Mouse (Mus musculus): ENCODE results near the gene Steap3. TPM values are rescaled to one million over a fixed set of nuclear protein-coding genes. Genes with fewer than 3 reads are reported as not detected.

Gene Steap3
- polyA plus RNA-seq, 2 experiments = 38.8 to 39.1 TPM

- no peak for ATAC-seq (ENCODE audit: insufficient read depth)
- H3K27ac ChIP-seq = no peak overlapping the region
- WGBS (ENCODE audit: insufficient replicate concordance) = 75% methylated on average over 4 of the region's 4 CpGs
Measured at GRCm38 (mm10) chr1:120263226-120263625, 9.3 kb downstream of the Steap3 start.

GRCm38 (mm10) chr1:120261166-120261565 lies 11.3 kb downstream of the Steap3 start:
- peak overlapping the region; percentile 90 for H3K27ac ChIP-seq
- H3K4me3 ChIP-seq (ENCODE audit: insufficient read depth in 1 of 2, low read depth in 2 of 2, low read length in 2 of 2) = no peak overlapping the region
- H3K4me2 ChIP-seq (ENCODE audit: low read depth) = 0 out of 2 replicates have a peak overlapping the region, but pooled peaks have one; percentile 74
- H3K9me3 ChIP-seq (ENCODE audit: control insufficient read depth, low read length) = no peaks in the 10 kb centered on the region
- H3K9ac ChIP-seq (replicated peaks) = peak overlapping the region; percentile 62
- 96% methylated on average over 5 of the region's 5 CpGs for WGBS (ENCODE audit: insufficient replicate concordance)
- no peaks in the 10 kb centered on the region for H3K27me3 ChIP-seq (ENCODE audit: control insufficient read depth, insufficient read depth, low read length)
- H3K36me3 ChIP-seq (replicated peaks; ENCODE audit: control insufficient read depth, insufficient read depth, low read depth) = peaks cover 14% of the 10 kb centered on the region
- peaks cover 71 to 78% of the 10 kb centered on the region in 2 experiments for H3K4me1 ChIP-seq (replicated peaks; ENCODE audit: control insufficient read depth in 2 of 2, insufficient read depth in 2 of 2, low read length in 1 of 2)
- DNase-seq (ENCODE audit: low read depth in 3 of 3, low spot score in 3 of 3) (no peak), ATAC-seq (ENCODE audit: insufficient read depth) (no peak)
- TF ChIP-seq CTCF (IDR thresholded peaks at IDR 0.05; ENCODE audit: low read depth) (no peak), EP300 (IDR thresholded peaks at IDR 0.05; ENCODE audit: low read depth) (no peak)

More at GRCm38 (mm10) chr1:120263226-120263625, 9.3 kb downstream of the Steap3 start:
- Histone ChIP-seq H3K9me3 (ENCODE audit: control insufficient read depth, low read length) (no peaks in the 10 kb centered on the region), H3K27me3 (ENCODE audit: control insufficient read depth, insufficient read depth, low read length) (no peaks in the 10 kb centered on the region), H3K9ac (replicated peaks) (peak overlapping the region; percentile 90), H3K4me1 (replicated peaks; ENCODE audit: control insufficient read depth in 2 of 2, insufficient read depth in 2 of 2, low read length in 1 of 2) (peaks cover 83 to 84% of the 10 kb centered on the region in 2 experiments), H3K4me2 (ENCODE audit: low read depth) (peak overlapping the region; percentile 94), H3K4me3 (ENCODE audit: insufficient read depth in 1 of 2, low read depth in 2 of 2, low read length in 2 of 2) (peak overlapping the region; percentile 82 to 84), H3K36me3 (replicated peaks; ENCODE audit: control insufficient read depth, insufficient read depth, low read depth) (peaks cover 11% of the 10 kb centered on the region)
- no peak for TF ChIP-seq CTCF (IDR thresholded peaks at IDR 0.05; ENCODE audit: low read depth)
- no peak for TF ChIP-seq EP300 (IDR thresholded peaks at IDR 0.05; ENCODE audit: low read depth)
- no peak for DNase-seq (ENCODE audit: low read depth in 3 of 3, low spot score in 3 of 3)

GRCm38 (mm10) chr1:120259249-120259648 lies 13.3 kb downstream of the Steap3 start:
- peak; percentile 95 for ATAC-seq (ENCODE audit: insufficient read depth)
- H3K36me3 ChIP-seq (replicated peaks; ENCODE audit: control insufficient read depth, insufficient read depth, low read depth) = peaks cover 16% of the 10 kb centered on the region
- peaks cover 61 to 69% of the 10 kb centered on the region in 2 experiments for H3K4me1 ChIP-seq (replicated peaks; ENCODE audit: control insufficient read depth in 2 of 2, insufficient read depth in 2 of 2, low read length in 1 of 2)
- no peaks in the 10 kb centered on the region for H3K9me3 ChIP-seq (ENCODE audit: control insufficient read depth, low read length)
- TF ChIP-seq EP300 (IDR thresholded peaks at IDR 0.05; ENCODE audit: low read depth) (peak; percentile 84), CTCF (IDR thresholded peaks at IDR 0.05; ENCODE audit: low read depth) (no peak)
- peak overlapping the region; percentile 62 for H3K9ac ChIP-seq (replicated peaks)
- 14% methylated on average over 7 of the region's 7 CpGs for WGBS (ENCODE audit: insufficient replicate concordance)
- H3K27me3 ChIP-seq (ENCODE audit: control insufficient read depth, insufficient read depth, low read length) = no peaks in the 10 kb centered on the region
- DNase-seq (ENCODE audit: low read depth in 3 of 3, low spot score in 3 of 3) = peak; percentile 76 to 84 (median 82)
- peak overlapping the region; percentile 74 for H3K4me2 ChIP-seq (ENCODE audit: low read depth)
- peak overlapping the region; percentile 90 for H3K27ac ChIP-seq
- peak overlapping the region in 1 of 2 experiments; percentile 38; a peak in 2 of 4 replicates for H3K4me3 ChIP-seq (ENCODE audit: insufficient read depth in 1 of 2, low read depth in 2 of 2, low read length in 2 of 2)

GRCm38 (mm10) chr1:120258744-120259143 lies 13.8 kb downstream of the Steap3 start:
- Histone ChIP-seq H3K36me3 (replicated peaks; ENCODE audit: control insufficient read depth, insufficient read depth, low read depth) (peaks cover 18% of the 10 kb centered on the region), H3K27me3 (ENCODE audit: control insufficient read depth, insufficient read depth, low read length) (no peaks in the 10 kb centered on the region), H3K4me2 (ENCODE audit: low read depth) (peak overlapping the region; percentile 74), H3K9ac (replicated peaks) (peak overlapping the region; percentile 62), H3K27ac (peak overlapping the region; percentile 90), H3K4me3 (ENCODE audit: insufficient read depth in 1 of 2, low read depth in 2 of 2, low read length in 2 of 2) (peak overlapping the region; percentile 38 to 41), H3K9me3 (ENCODE audit: control insufficient read depth, low read length) (no peaks in the 10 kb centered on the region), H3K4me1 (replicated peaks; ENCODE audit: control insufficient read depth in 2 of 2, insufficient read depth in 2 of 2, low read length in 1 of 2) (peaks cover 56 to 65% of the 10 kb centered on the region in 2 experiments)
- ATAC-seq (ENCODE audit: insufficient read depth) (peak; percentile 38; the same call in 1 of the 2 replicates), DNase-seq (ENCODE audit: low read depth in 3 of 3, low spot score in 3 of 3) (no peak)
- no peak; the same call in 1 of the 2 replicates for TF ChIP-seq CTCF (IDR thresholded peaks at IDR 0.05; ENCODE audit: low read depth)
- TF ChIP-seq EP300 (IDR thresholded peaks at IDR 0.05; ENCODE audit: low read depth) = no peak
- 10% methylated on average over 9 of the region's 9 CpGs for WGBS (ENCODE audit: insufficient replicate concordance)

GRCm38 (mm10) chr1:120258245-120258644 lies 14.3 kb downstream of the Steap3 start:
- no peak for TF ChIP-seq CTCF (IDR thresholded peaks at IDR 0.05; ENCODE audit: low read depth)
- TF ChIP-seq EP300 (IDR thresholded peaks at IDR 0.05; ENCODE audit: low read depth) = no peak
- DNase-seq (ENCODE audit: low read depth in 3 of 3, low spot score in 3 of 3) = no peak
- Histone ChIP-seq H3K36me3 (replicated peaks; ENCODE audit: control insufficient read depth, insufficient read depth, low read depth) (peaks cover 17% of the 10 kb centered on the region), H3K4me2 (ENCODE audit: low read depth) (peak overlapping the region; percentile 74), H3K27me3 (ENCODE audit: control insufficient read depth, insufficient read depth, low read length) (no peaks in the 10 kb centered on the region), H3K4me1 (replicated peaks; ENCODE audit: control insufficient read depth in 2 of 2, insufficient read depth in 2 of 2, low read length in 1 of 2) (peaks cover 51 to 60% of the 10 kb centered on the region in 2 experiments), H3K9me3 (ENCODE audit: control insufficient read depth, low read length) (no peaks in the 10 kb centered on the region), H3K9ac (replicated peaks) (peak overlapping the region; percentile 62), H3K27ac (peak overlapping the region; percentile 90), H3K4me3 (ENCODE audit: insufficient read depth in 1 of 2, low read depth in 2 of 2, low read length in 2 of 2) (peak overlapping the region; percentile 38 to 41)
- no peak for ATAC-seq (ENCODE audit: insufficient read depth)
- WGBS (ENCODE audit: insufficient replicate concordance) = 60% methylated on average over 8 of the region's 8 CpGs
